Mouse (Mus musculus) cerebellum, adult 2 months (tissue): Measurements from ENCODE around the gene Ucn. TPM values are rescaled to one million over a fixed set of nuclear protein-coding genes. Genes with fewer than 3 reads are reported as not detected.

Experiments used
- DNase-seq, 2 experiments: peaks; one replicate each; pipeline ENCODE4 v3.0.0; 2021
- H3K27ac ChIP-seq: fragments of 200-500 bp; 2 replicates; pipeline ENCODE4 v1.5.1; 2012; ENCODE audit warnings: low read length, control low read depth, inconsistent platforms; ENCODE audit not compliant: insufficient read depth
- H3K27me3 ChIP-seq: fragments of 200-500 bp; 2 replicates; pipeline ENCODE4 v1.6.1; 2012; ENCODE audit warnings: inconsistent platforms, mild to moderate bottlenecking, low read length, moderate library complexity; ENCODE audit not compliant: control insufficient read depth, insufficient read depth
- H3K4me1 ChIP-seq: fragments of 200-500 bp; 2 replicates; pipeline ENCODE4 v1.6.1; 2011; ENCODE audit warnings: low read length; ENCODE audit not compliant: control insufficient read depth, insufficient read depth
- H3K4me3 ChIP-seq: fragments of 200-500 bp; replicated peaks from 2 replicates; pipeline ENCODE3; 2011; ENCODE audit warnings: mild to moderate bottlenecking, low read depth, low read length, control low read depth; ENCODE audit not compliant: insufficient read depth
- CTCF ChIP-seq: fragments of 200-500 bp; IDR thresholded peaks from 2 replicates; pipeline ENCODE4 v1.5.1; 2011; ENCODE audit warnings: low read depth, mild to moderate bottlenecking, control low read depth, low read length, moderate library complexity, borderline replicate concordance; ENCODE audit not compliant: insufficient read depth
- POLR2A ChIP-seq: fragments of 200-500 bp; IDR thresholded peaks from 2 replicates; pipeline ENCODE4 v1.6.1; 2011; ENCODE audit warnings: low read length, control low read depth, borderline replicate concordance; ENCODE audit not compliant: insufficient read depth
- WGBS: fragments of 180-500 bp; shearing (Covaris S2); methylation state at CpG from one replicate; pipeline ENCODE4 v1.1.7; 2018; 5-methylcytosine and 5-hydroxymethylcytosine counted together
- polyA plus RNA-seq: library from polyadenylated mRNA; depleted of rRNA; stranded (reverse); fragments of >200 nt; gene quantifications from 2 replicates; pipeline ENCODE4 v1.2.3, GENCODE M21; 2012; rRNA removed

Ucn gene
- polyA plus RNA-seq, 1 experiment, result 1.2 TPM

DNA sequence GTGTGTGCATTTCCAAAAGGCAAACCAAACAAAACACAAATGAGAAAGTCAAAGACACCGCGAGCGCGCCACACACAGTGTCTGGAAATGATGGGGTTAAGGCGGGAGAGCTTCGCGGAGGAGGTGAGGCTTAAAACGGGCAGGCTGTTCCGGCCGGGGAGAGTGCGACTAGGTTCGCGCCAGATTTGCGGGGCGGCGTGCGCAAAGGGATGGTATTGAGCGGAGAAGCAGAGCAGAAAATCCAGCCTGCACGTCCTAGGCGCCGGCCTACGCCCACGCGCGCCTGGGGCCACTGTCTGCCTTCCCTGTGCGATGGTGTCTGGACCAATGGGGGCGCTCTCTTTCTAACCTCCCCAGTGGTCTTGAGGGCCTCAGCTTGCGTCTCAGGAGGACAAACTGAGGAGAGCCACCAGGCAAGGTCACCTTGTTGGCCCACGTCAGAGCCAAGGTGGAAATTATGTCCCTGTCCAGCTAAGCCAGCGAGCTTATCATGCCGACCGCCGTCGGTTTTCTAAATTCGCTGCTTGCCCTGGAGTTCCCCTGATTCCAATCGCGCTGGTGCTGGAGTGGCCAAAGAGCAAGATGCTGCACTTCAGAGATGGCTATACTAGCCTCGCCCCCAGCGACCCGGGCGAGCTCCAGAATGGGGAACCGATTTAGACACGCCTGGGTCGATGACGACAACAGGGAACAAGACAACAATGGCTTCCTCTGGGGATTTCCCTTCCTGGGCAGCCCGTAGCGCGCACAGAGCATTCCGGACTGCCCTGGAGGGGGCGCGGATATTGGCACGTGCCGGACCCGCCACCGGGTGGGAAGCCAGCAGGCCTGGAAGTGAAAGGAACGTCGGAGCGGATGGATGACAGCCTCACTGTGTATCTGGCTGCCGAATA is 43.6 kb downstream of the Ucn start:
- no peak for DNase-seq
- no peak for TF ChIP-seq POLR2A
- no peak for TF ChIP-seq CTCF
- Histone ChIP-seq H3K4me3 (no peak overlapping the region), H3K27me3 (peaks cover 6% of the 10 kb centered on the region; the same call in 1 of the 2 replicates), H3K4me1 (peaks cover 4% of the 10 kb centered on the region; the same call in 1 of the 2 replicates), H3K27ac (no peak overlapping the region)
- WGBS, result under 1% methylated on average over 59 of the region's 59 CpGs

DNA sequence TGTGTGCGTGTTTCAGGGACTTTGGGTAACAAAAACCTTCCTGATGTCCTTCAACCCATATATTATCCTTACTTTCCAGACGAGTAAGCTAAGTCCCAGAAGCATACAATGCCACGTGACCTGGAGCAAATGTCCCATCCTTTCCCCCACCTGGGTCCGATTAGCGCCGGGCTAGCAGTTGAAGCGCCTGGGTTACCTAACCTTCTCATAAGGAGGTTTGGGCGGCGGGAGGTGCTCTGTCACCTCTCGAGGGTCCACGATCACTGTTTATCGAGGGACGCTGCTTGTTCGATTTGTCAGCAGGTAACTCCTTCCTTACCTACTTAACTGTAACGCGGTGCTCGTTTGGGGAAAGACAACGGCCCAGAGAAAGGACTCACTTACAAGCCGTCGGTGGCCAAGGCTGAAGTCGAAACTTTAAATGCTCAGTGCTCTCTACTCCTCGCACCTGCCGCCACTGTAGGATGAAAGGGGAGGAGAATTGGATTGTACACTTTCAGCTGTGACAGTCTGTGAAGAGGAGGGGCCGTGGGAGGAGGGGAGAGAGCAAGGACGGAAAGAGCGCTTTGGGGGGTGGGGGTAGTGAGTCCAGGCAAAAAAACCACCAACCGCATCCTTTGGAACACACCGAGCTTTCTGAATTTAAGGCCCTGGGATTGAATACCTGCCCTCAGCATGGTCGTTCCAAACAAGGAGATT is 44.4 kb downstream of the Ucn start:
- Histone ChIP-seq H3K27me3 (peaks cover 6% of the 10 kb centered on the region; the same call in 1 of the 2 replicates), H3K27ac (no peak overlapping the region), H3K4me3 (no peak overlapping the region), H3K4me1 (peaks cover 4% of the 10 kb centered on the region; the same call in 1 of the 2 replicates)
- no peak for TF ChIP-seq POLR2A
- TF ChIP-seq CTCF, result no peak
- 2% methylated on average over 29 of the region's 29 CpGs for WGBS
- DNase-seq, result no peak

DNA sequence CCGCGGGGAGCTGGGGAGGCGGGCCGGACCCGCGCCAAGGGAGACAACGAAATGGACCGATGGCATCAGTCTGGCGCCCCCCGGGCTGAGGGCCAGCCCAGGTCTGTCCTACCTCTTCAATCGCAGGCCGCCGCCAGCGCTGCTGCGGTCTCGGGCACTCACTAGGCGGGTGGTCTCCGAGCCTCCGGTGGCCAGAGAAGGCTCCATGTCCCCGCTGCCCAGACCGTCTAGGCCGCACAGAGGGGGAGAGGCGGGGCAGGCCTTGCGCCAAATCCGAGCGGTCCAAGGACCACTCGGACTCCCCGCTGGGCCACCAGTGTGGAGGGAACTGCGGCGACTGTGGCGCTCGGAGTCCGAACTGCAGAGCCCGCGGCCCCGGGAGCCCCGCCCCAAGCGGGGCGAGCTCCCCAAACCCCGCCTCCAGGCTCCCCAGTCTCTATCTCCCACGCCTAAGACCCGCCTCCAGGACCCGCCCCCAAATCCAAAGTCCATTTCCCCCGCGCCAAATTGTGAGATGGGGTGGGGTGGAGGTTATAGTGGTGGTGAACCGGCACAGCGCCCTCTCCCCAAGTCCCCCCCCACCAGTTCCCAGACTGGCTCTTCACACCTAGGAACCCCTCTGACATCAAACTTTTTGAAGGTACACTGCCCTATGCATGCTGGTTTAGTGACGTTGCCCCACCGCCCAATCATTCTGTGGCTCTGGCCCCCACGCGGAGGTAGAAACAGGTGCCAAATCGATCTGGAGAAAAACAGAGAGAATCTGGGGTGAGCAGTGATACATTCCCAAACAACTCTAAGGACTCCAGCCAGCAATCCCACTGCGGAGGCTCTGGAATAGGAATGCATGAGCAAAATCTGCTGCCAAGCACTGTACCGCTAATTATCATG is 45.2 kb downstream of the Ucn start:
- TF ChIP-seq CTCF (no peak), POLR2A (no peak)
- Histone ChIP-seq H3K4me1 (peaks cover 4% of the 10 kb centered on the region; the same call in 1 of the 2 replicates), H3K27me3 (peaks cover 6% of the 10 kb centered on the region; the same call in 1 of the 2 replicates), H3K4me3 (no peak overlapping the region), H3K27ac (no peak overlapping the region)
- WGBS, result 2% methylated on average over 44 of the region's 54 CpGs
- no peak for DNase-seq

DNA sequence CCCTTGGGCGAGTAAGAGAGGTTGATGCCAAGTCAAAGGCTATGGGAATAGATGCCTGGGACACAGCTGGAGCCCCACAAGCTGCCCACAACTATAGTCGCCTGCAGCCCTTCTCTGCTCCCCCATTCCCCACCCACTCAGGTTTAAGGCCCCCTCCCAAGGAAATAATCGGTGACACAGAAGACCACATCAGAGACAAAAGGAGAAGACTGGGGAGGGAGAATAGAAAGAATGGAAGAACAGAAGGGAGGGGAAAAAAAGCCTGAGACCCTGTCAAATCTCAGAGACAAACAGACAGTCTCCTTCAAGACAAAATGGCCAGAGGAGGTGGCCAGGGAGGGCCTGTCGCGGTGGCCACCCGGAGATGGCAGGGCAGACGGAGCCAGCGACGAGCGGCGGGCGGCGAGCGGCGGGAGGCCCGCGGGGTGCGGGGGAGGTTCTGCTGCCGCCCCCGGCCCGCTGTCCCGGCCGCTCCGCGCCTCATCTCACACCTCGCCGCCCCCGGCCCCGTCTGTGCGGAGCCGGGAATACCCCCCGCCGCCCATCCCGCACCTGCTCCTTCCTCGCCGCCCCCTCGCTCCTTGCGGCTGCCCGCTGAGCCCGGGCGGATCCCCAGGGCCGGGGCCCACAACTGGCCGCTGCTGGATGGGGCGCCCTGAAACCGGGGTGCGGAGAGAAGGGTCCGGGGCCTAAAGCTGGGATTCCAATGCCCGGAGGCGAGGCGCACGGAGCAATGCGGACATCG is 46.2 kb downstream of the Ucn start:
- DNase-seq, result no peak
- Histone ChIP-seq H3K27ac (no peak overlapping the region), H3K27me3 (peaks cover 6% of the 10 kb centered on the region; the same call in 1 of the 2 replicates), H3K4me1 (peaks cover 4% of the 10 kb centered on the region; the same call in 1 of the 2 replicates), H3K4me3 (no peak overlapping the region)
- TF ChIP-seq CTCF (no peak), POLR2A (no peak)
- WGBS, result 7% methylated on average over 49 of the region's 53 CpGs

Other genes with a start within 250 kb of the Ucn start
- gene Ost4, start 231.0 kb downstream of the Ucn start, polyA plus RNA-seq, result 174 and 187 TPM in 2 replicates
- gene Emilin1, start 225.4 kb downstream of the Ucn start, polyA plus RNA-seq, result 1.7 and 2.6 TPM in 2 replicates
- 34.1 and 34.2 TPM in 2 replicates for gene Khk, start 217.4 kb downstream of the Ucn start, polyA plus RNA-seq
- 16.7 and 18.5 TPM in 2 replicates for gene Cgref1, start 193.2 kb downstream of the Ucn start, polyA plus RNA-seq
- 228 and 241 TPM in 2 replicates for gene Preb, start 178.5 kb downstream of the Ucn start, polyA plus RNA-seq
- 0.28 and 0.29 TPM in 2 replicates for gene Tcf23, start 170.2 kb downstream of the Ucn start, polyA plus RNA-seq
- gene Atraid, start 90.5 kb downstream of the Ucn start, polyA plus RNA-seq, result 170 and 175 TPM in 2 replicates
- 45.1 and 49.6 TPM in 2 replicates for gene Slc5a6, start 89.9 kb downstream of the Ucn start, polyA plus RNA-seq
- 21.7 and 23.4 TPM in 2 replicates for gene Cad, start 84.0 kb downstream of the Ucn start, polyA plus RNA-seq
- not detected in 2 replicates for gene Dnajc5g, start 32.5 kb downstream of the Ucn start, polyA plus RNA-seq
- gene Slc30a3, start 30.6 kb downstream of the Ucn start, polyA plus RNA-seq, result 19.7 and 23.5 TPM in 2 replicates
- not detected in 2 replicates for gene Trim54, start 22.1 kb downstream of the Ucn start, polyA plus RNA-seq
- gene Mpv17, start 15.4 kb upstream of the Ucn start, polyA plus RNA-seq, result 91.1 and 91.7 TPM in 2 replicates
- 3.9 and 4.1 TPM in 2 replicates for gene Gm29609, start 41.1 kb upstream of the Ucn start, polyA plus RNA-seq
- 94.6 and 100 TPM in 2 replicates for gene Gtf3c2, start 41.3 kb upstream of the Ucn start, polyA plus RNA-seq
- gene Snx17, start 54.4 kb upstream of the Ucn start, polyA plus RNA-seq, result 124 and 125 TPM in 2 replicates
- 87.1 and 93.7 TPM in 2 replicates for gene Eif2b4, start 54.6 kb upstream of the Ucn start, polyA plus RNA-seq
- 44.5 and 45.4 TPM in 2 replicates for gene Zfp513, start 63.5 kb upstream of the Ucn start, polyA plus RNA-seq
- 83.9 and 84.1 TPM in 2 replicates for gene Ppm1g, start 81.9 kb upstream of the Ucn start, polyA plus RNA-seq
- 143 and 148 TPM in 2 replicates for gene Nrbp1, start 102.0 kb upstream of the Ucn start, polyA plus RNA-seq
- 0.48 TPM in 1 of 2 replicates, not detected in the other for gene Gm9970, start 102.4 kb upstream of the Ucn start, polyA plus RNA-seq
- gene Krtcap3, start 112.9 kb upstream of the Ucn start, polyA plus RNA-seq, result 4.3 and 5.2 TPM in 2 replicates
- 69.3 and 75.3 TPM in 2 replicates for gene Ift172, start 152.3 kb upstream of the Ucn start, polyA plus RNA-seq
- gene Fndc4, start 157.3 kb upstream of the Ucn start, polyA plus RNA-seq, result 184 and 190 TPM in 2 replicates
- gene Gckr, start 158.6 kb upstream of the Ucn start, polyA plus RNA-seq, result 1.2 and 1.4 TPM in 2 replicates